ENCODE assay signal across 16 mouse cellular contexts in genomic region chr11:18156506-18156905, GRCm38 (mm10).
DNase-seq lines count a peak whose midpoint lies in the region; ATAC-seq and TF ChIP-seq lines count a peak whose summit lies in the region.
"Had no signal": no experiment of that assay in that cellular context is flagged by ENCODE, and none has a peak within 500 bp of the region (broad histone marks: within the 10 kb centered on the region; RNA-seq: fewer than 3 reads in every experiment).

No protein-coding gene starts in this region.

- H3K9ac ChIP-seq in heart, embryonic 12.5 days = no peak overlapping the region
- no peak overlapping the region for H3K9ac ChIP-seq in neural tube, embryonic 11.5 days (ENCODE audit: low read length)
- no peak overlapping the region for H3K9ac ChIP-seq in hindbrain, embryonic 14.5 days
- H3K9ac ChIP-seq: limb, embryonic 12.5 days had no signal

- no peak overlapping the region for H3K27ac ChIP-seq in heart, embryonic 12.5 days (ENCODE audit: poor library complexity, severe bottlenecking)
- H3K27ac ChIP-seq in neural tube, embryonic 11.5 days (ENCODE audit: low read depth, low read length) = no peak overlapping the region
- H3K27ac ChIP-seq in hindbrain, embryonic 14.5 days = peak overlapping the region; percentile 45; the same call in 1 of the 2 replicates
- H3K27ac ChIP-seq: gastrocnemius, adult 2 months; heart, adult 2 months; limb, embryonic 12.5 days had no signal

- TF ChIP-seq CTCF in brain, embryonic 14.5 days (IDR thresholded peaks at IDR 0.05; ENCODE audit: borderline replicate concordance, extremely low read depth, insufficient read depth, insufficient read length) = no peak

- no peak for TF ChIP-seq POLR2A in brain, embryonic 14.5 days (IDR thresholded peaks at IDR 0.05; ENCODE audit: borderline replicate concordance, extremely low read depth, insufficient read depth, insufficient read length, poor library complexity, severe bottlenecking)

- H3K4me3 ChIP-seq in heart, embryonic 12.5 days = no peak overlapping the region
- no peak overlapping the region for H3K4me3 ChIP-seq in neural tube, embryonic 11.5 days (ENCODE audit: low read depth, low read length)
- no peak overlapping the region for H3K4me3 ChIP-seq in hindbrain, embryonic 14.5 days (replicated peaks; ENCODE audit: low read length)
- H3K4me3 ChIP-seq: gastrocnemius, adult 2 months; heart, adult 2 months; limb, embryonic 12.5 days had no signal

- peak; percentile 67 for DNase-seq in heart, adult 11 months
- DNase-seq in neural tube, embryonic 11.5 days (ENCODE audit: low spot score) = peak; percentile 49
- DNase-seq in neural tube, embryonic 10.5 days (ENCODE audit: extremely low spot score, low spot score) = no peak
- DNase-seq in brain, embryonic 14.5 days (ENCODE audit: low read depth) = peak; percentile 69
- peak; percentile 67 for DNase-seq in hindbrain, embryonic 14.5 days (ENCODE audit: low spot score)
- no peak for DNase-seq in frontal cortex, postnatal 36 days (ENCODE audit: low spot score in 2 of 2)
- no peak for DNase-seq in urinary bladder, postnatal 4 days (ENCODE audit: low spot score in 2 of 2)
- DNase-seq: gastrocnemius, adult 2 months; heart, adult 2 months; heart, postnatal 10 days; kidney, postnatal 25 days; thymus, postnatal 14 days had no signal

- H3K4me2 ChIP-seq in heart, embryonic 12.5 days = no peak overlapping the region
- H3K4me2 ChIP-seq in neural tube, embryonic 11.5 days (ENCODE audit: low read depth) = no peak overlapping the region
- H3K4me2 ChIP-seq in hindbrain, embryonic 14.5 days (replicated peaks) = no peak overlapping the region
- H3K4me2 ChIP-seq: limb, embryonic 12.5 days had no signal

- 88% methylated on average over 4 of the region's 4 CpGs for WGBS in heart, embryonic 12.5 days
- 54% methylated on average over 4 of the region's 4 CpGs for WGBS in neural tube, embryonic 11.5 days
- 34% methylated on average over 4 of the region's 4 CpGs for WGBS in hindbrain, embryonic 14.5 days

- H3K4me1 ChIP-seq in heart, embryonic 12.5 days (replicated peaks) = peaks cover 7% of the 10 kb centered on the region
- H3K4me1 ChIP-seq in neural tube, embryonic 11.5 days (ENCODE audit: control insufficient read depth, insufficient read depth, low read length) = no peaks in the 10 kb centered on the region
- H3K4me1 ChIP-seq in hindbrain, embryonic 14.5 days (replicated peaks; ENCODE audit: control insufficient read depth, insufficient read depth, low read length) = peaks cover 9% of the 10 kb centered on the region; the same call in 1 of the 2 replicates
- H3K4me1 ChIP-seq: limb, embryonic 12.5 days had no signal

- no peak for ATAC-seq in heart, embryonic 12.5 days (ENCODE audit: insufficient number of reproducible peaks, low FRiP score)
- no peak for ATAC-seq in neural tube, embryonic 11.5 days (ENCODE audit: insufficient read depth, low FRiP score, low TSS enrichment)
- ATAC-seq in hindbrain, embryonic 14.5 days (ENCODE audit: low FRiP score) = no peak
- ATAC-seq: activated CD4-positive, CD25-positive, alpha-beta regulatory T cell, adult 4 months; CD4-positive, CD25-positive, alpha-beta regulatory T cell, adult 4 months had no signal

- H3K36me3 ChIP-seq in heart, embryonic 12.5 days = no peaks in the 10 kb centered on the region
- H3K36me3 ChIP-seq in neural tube, embryonic 11.5 days (ENCODE audit: control insufficient read depth, insufficient read depth, low read length) = no peaks in the 10 kb centered on the region
- H3K36me3 ChIP-seq in hindbrain, embryonic 14.5 days (replicated peaks; ENCODE audit: control insufficient read depth, insufficient read depth) = no peaks in the 10 kb centered on the region
- H3K36me3 ChIP-seq: limb, embryonic 12.5 days had no signal

- no peaks in the 10 kb centered on the region for H3K9me3 ChIP-seq in heart, embryonic 12.5 days (replicated peaks)
- H3K9me3 ChIP-seq in neural tube, embryonic 11.5 days (ENCODE audit: control insufficient read depth, low read length) = no peaks in the 10 kb centered on the region
- no peaks in the 10 kb centered on the region for H3K9me3 ChIP-seq in hindbrain, embryonic 14.5 days (ENCODE audit: control insufficient read depth, low read length)
- H3K9me3 ChIP-seq: limb, embryonic 12.5 days had no signal

- H3K27me3 ChIP-seq in heart, embryonic 12.5 days (replicated peaks) = no peaks in the 10 kb centered on the region
- H3K27me3 ChIP-seq in neural tube, embryonic 11.5 days (ENCODE audit: control insufficient read depth, insufficient read depth, low read length) = no peaks in the 10 kb centered on the region
- no peaks in the 10 kb centered on the region for H3K27me3 ChIP-seq in hindbrain, embryonic 14.5 days (ENCODE audit: control insufficient read depth, insufficient read depth, low read length)

Comparison
In these comparisons a context has a peak if more than half of its experiments do, and no peak if none do; other contexts are left out.
1. DNase-seq: peak in heart, adult 11 months (single experiment), neural tube, embryonic 11.5 days (single experiment), brain, embryonic 14.5 days (single experiment) and hindbrain, embryonic 14.5 days (single experiment); none in neural tube, embryonic 10.5 days (single experiment), frontal cortex, postnatal 36 days (0 of 2) and urinary bladder, postnatal 4 days (0 of 2).